Mouse (Mus musculus) adrenal gland, adult 18-20 months (tissue): ENCODE measurements at regions not wholly inside any gene's neighbourhood (a gene's known extent, or its start where the extent isn't known, plus 50 kb on each side); places are given as distances from the start of the nearest gene placed in this dataset.

ENCODE experiments used
- DNase-seq, 2 experiments: peaks; one replicate each; pipeline ENCODE4 v3.0.0; 2021 to 2022; ENCODE audit warnings: low spot score in 2 of 2
- microRNA-seq, 2 experiments: library from miRNA; unstranded; fragments of <30 nt; microRNA quantifications; one replicate each; pipeline ENCODE4 v1.2.0; 2021; ENCODE audit warnings: borderline number of aligned reads in 2 of 2

GRCm38 (mm10) chr3:118491871-118492270 lies 70.1 kb upstream of the Dpyd start:
- no peak for DNase-seq

- no peak for DNase-seq
Measured at GRCm38 (mm10) chr3:118494611-118495010, 67.3 kb upstream of the Dpyd start.

GRCm38 (mm10) chr3:118500234-118500633 lies 61.7 kb upstream of the Dpyd start:
- no peak for DNase-seq

GRCm38 (mm10) chr3:118507582-118508237 lies 54.2 kb upstream of the Dpyd start:
- no peak for DNase-seq

GRCm38 (mm10) chr3:118510837-118511236 lies 51.1 kb upstream of the Dpyd start:
- no peak for DNase-seq

- DNase-seq: no peak
Measured at GRCm38 (mm10) chr3:118511969-118512368, 50.0 kb upstream of the Dpyd start.

Small RNAs in the stretch of these regions (microRNA-seq; reads per million reads assigned to microRNA genes)
- 0 reads per million in 2 experiments for gene Gm24155
- 586 to 639 reads per million in 2 experiments for gene Mir137
